In genomic region chr9:64172145-64172815, GRCm38 (mm10) we compare ENCODE assay signal across 8 mouse cellular contexts. TPM values are rescaled to one million over a fixed set of nuclear protein-coding genes. Genes with fewer than 3 reads are reported as not detected.
DNase-seq lines count a peak whose midpoint lies in the region; ATAC-seq and TF ChIP-seq lines count a peak whose summit lies in the region.

No protein-coding gene starts in this region.

- H3K4me3 ChIP-seq in lung, adult 2 months (replicated peaks; ENCODE audit: extremely low read depth, low read depth, low read length), result peak overlapping the region; percentile 84
- H3K4me3 ChIP-seq in embryonic facial prominence, embryonic 13.5 days, result peak overlapping the region; percentile 93
- H3K4me3 ChIP-seq in limb, embryonic 10.5 days, result peak overlapping the region; percentile 68
- H3K4me3 ChIP-seq in olfactory bulb, adult 2 months (ENCODE audit: insufficient read depth, low read depth, low read length), result peak overlapping the region; percentile 61

- no peaks in the 10 kb centered on the region for H3K27me3 ChIP-seq in embryonic facial prominence, embryonic 13.5 days
- H3K27me3 ChIP-seq in limb, embryonic 10.5 days (ENCODE audit: low read depth, poor library complexity, severe bottlenecking), result no peaks in the 10 kb centered on the region

- H3K9me3 ChIP-seq in embryonic facial prominence, embryonic 13.5 days, result no peaks in the 10 kb centered on the region
- H3K9me3 ChIP-seq in limb, embryonic 10.5 days (replicated peaks), result no peaks in the 10 kb centered on the region

- TF ChIP-seq POLR2A in lung, adult 2 months (IDR thresholded peaks at IDR 0.05; ENCODE audit: borderline replicate concordance, extremely low read depth, low read depth, low read length), result no peak
- TF ChIP-seq POLR2A in olfactory bulb, adult 2 months (IDR thresholded peaks at IDR 0.05; ENCODE audit: insufficient read depth, low read depth, low read length), result no peak

- peak overlapping the region; percentile 82 for H3K4me2 ChIP-seq in embryonic facial prominence, embryonic 13.5 days

- peak overlapping the region; percentile 95 for H3K27ac ChIP-seq in embryonic facial prominence, embryonic 13.5 days
- H3K27ac ChIP-seq in limb, embryonic 10.5 days, result peak overlapping the region; percentile 95
- H3K27ac ChIP-seq in olfactory bulb, adult 2 months (ENCODE audit: insufficient read depth, low read depth, low read length), result 0 out of 2 replicates have a peak overlapping the region, but pooled peaks have one; percentile 82

- H3K36me3 ChIP-seq in embryonic facial prominence, embryonic 13.5 days, result peaks cover 28% of the 10 kb centered on the region
- H3K36me3 ChIP-seq in limb, embryonic 10.5 days, result peaks cover 52% of the 10 kb centered on the region

- 3% methylated on average over 18 of the region's 18 CpGs for WGBS in lung, adult 2 months
- 3% methylated on average over 18 of the region's 18 CpGs for WGBS in embryonic facial prominence, embryonic 13.5 days
- 3% methylated on average over 18 of the region's 18 CpGs for WGBS in limb, embryonic 10.5 days
- WGBS in olfactory bulb, adult 2 months, result 3% methylated on average over 18 of the region's 18 CpGs

- DNase-seq in lung, adult 2 months, result no peak
- DNase-seq in lung, postnatal 4 days, result no peak
- DNase-seq in limb, embryonic 10.5 days (ENCODE audit: low spot score), result no peak
- no peak for DNase-seq in urinary bladder, adult 18-20 months (ENCODE audit: low spot score in 2 of 2)
- no peak for DNase-seq in retina, postnatal 1 day
- DNase-seq in lung, postnatal 36 days, result no peak

- H3K4me1 ChIP-seq in lung, adult 2 months (ENCODE audit: control insufficient read depth, insufficient read depth, low read length), result peaks cover 4% of the 10 kb centered on the region
- peaks cover 25% of the 10 kb centered on the region for H3K4me1 ChIP-seq in embryonic facial prominence, embryonic 13.5 days
- peaks cover 13% of the 10 kb centered on the region for H3K4me1 ChIP-seq in limb, embryonic 10.5 days
- peaks cover 4% of the 10 kb centered on the region; the same call in 1 of the 2 replicates for H3K4me1 ChIP-seq in olfactory bulb, adult 2 months (ENCODE audit: control insufficient read depth, insufficient read depth, low read length)

- peak overlapping the region; percentile 88 for H3K9ac ChIP-seq in embryonic facial prominence, embryonic 13.5 days

- ATAC-seq in embryonic facial prominence, embryonic 13.5 days (ENCODE audit: insufficient number of reproducible peaks, insufficient read depth, low FRiP score, low TSS enrichment, low read depth), result peak; percentile 52; the same call in 1 of the 2 replicates

- TF ChIP-seq CTCF in lung, adult 2 months (IDR thresholded peaks at IDR 0.05; ENCODE audit: insufficient read depth, low read length), result no peak
- no peak for TF ChIP-seq CTCF in olfactory bulb, adult 2 months (IDR thresholded peaks at IDR 0.05; ENCODE audit: insufficient read depth, low read depth, low read length)

RNA-seq across cellular contexts. Expression of gene Zwilch, which starts 0.6 kb away (rescaled TPM):
- polyA plus RNA-seq in lung, adult 2 months (2012; rRNA removed), result 0.43 and 0.91 TPM in 2 replicates
- polyA plus RNA-seq in embryonic facial prominence, embryonic 13.5 days (2015; fragmentation: Nextera tagmentation; extraction: Ambion mirVana), result 21.9 and 22.7 TPM in 2 replicates
- 47.1 and 52.1 TPM in 2 replicates for polyA plus RNA-seq in limb, embryonic 10.5 days (2016; fragmentation: Nextera tagmentation; extraction: Ambion mirVana)
- polyA plus RNA-seq in olfactory bulb, adult 2 months (2012; ENCODE audit: insufficient read depth, insufficient read length, low replicate concordance, missing spikeins), result not detected in 2 replicates

RNA-seq across cellular contexts. Expression of gene Rpl4, which starts 0.9 kb away (rescaled TPM):
- polyA plus RNA-seq in lung, adult 2 months (2012; rRNA removed), result 232 and 320 TPM in 2 replicates
- 1,232 and 1,302 TPM in 2 replicates for polyA plus RNA-seq in embryonic facial prominence, embryonic 13.5 days (2015; fragmentation: Nextera tagmentation; extraction: Ambion mirVana)
- 1,265 and 1,468 TPM in 2 replicates for polyA plus RNA-seq in limb, embryonic 10.5 days (2016; fragmentation: Nextera tagmentation; extraction: Ambion mirVana)
- 468 TPM in 1 of 2 replicates, not detected in the other for polyA plus RNA-seq in olfactory bulb, adult 2 months (2012; ENCODE audit: insufficient read depth, insufficient read length, low replicate concordance, missing spikeins)

RNA-seq across cellular contexts. Expression of gene Snapc5, which starts 6.8 kb away (rescaled TPM):
- 7.6 and 11.9 TPM in 2 replicates for polyA plus RNA-seq in lung, adult 2 months (2012; rRNA removed)
- 33.1 and 36.8 TPM in 2 replicates for polyA plus RNA-seq in embryonic facial prominence, embryonic 13.5 days (2015; fragmentation: Nextera tagmentation; extraction: Ambion mirVana)
- polyA plus RNA-seq in limb, embryonic 10.5 days (2016; fragmentation: Nextera tagmentation; extraction: Ambion mirVana), result 28.6 and 31.5 TPM in 2 replicates
- not detected in 2 replicates for polyA plus RNA-seq in olfactory bulb, adult 2 months (2012; ENCODE audit: insufficient read depth, insufficient read length, low replicate concordance, missing spikeins)

RNA-seq across cellular contexts. Expression of gene Lctl, which starts 55.3 kb away (rescaled TPM):
- polyA plus RNA-seq in lung, adult 2 months (2012; rRNA removed), result 2.9 TPM in 2 replicates
- polyA plus RNA-seq in embryonic facial prominence, embryonic 13.5 days (2015; fragmentation: Nextera tagmentation; extraction: Ambion mirVana), result not detected in 2 replicates
- polyA plus RNA-seq in limb, embryonic 10.5 days (2016; fragmentation: Nextera tagmentation; extraction: Ambion mirVana), result not detected in 2 replicates
- polyA plus RNA-seq in olfactory bulb, adult 2 months (2012; ENCODE audit: insufficient read depth, insufficient read length, low replicate concordance, missing spikeins), result not detected in 2 replicates

Comparison
In these comparisons a context has a peak if more than half of its experiments do, and no peak if none do; other contexts are left out.
1. RNA of gene Zwilch, which starts 0.6 kb away (polyA plus RNA-seq): 47.1 to 52.1 TPM in limb, embryonic 10.5 days and 21.9 to 22.7 TPM in embryonic facial prominence, embryonic 13.5 days; 0.43 to 0.91 TPM in lung, adult 2 months and not detected in olfactory bulb, adult 2 months; every median in the first group is over 10 times any median in the second.
2. Peak in every context shown above with its lines, with median percentiles within 50 percentile points of each other: H3K4me3 ChIP-seq and H3K27ac ChIP-seq.